Mouse (Mus musculus) T-helper 2 cell (primary cell): Measurements from ENCODE around the gene Sebox.

Experiments
- in situ Hi-C: fragments of 300-600 bp; cut with MboI, MseI; formaldehyde crosslinking; loops from one replicate; pipeline ENCODE4 v1.15.1; 2025; ENCODE audit warnings: high pct_unique_total_duplicates

The Sebox gene

DNA sequence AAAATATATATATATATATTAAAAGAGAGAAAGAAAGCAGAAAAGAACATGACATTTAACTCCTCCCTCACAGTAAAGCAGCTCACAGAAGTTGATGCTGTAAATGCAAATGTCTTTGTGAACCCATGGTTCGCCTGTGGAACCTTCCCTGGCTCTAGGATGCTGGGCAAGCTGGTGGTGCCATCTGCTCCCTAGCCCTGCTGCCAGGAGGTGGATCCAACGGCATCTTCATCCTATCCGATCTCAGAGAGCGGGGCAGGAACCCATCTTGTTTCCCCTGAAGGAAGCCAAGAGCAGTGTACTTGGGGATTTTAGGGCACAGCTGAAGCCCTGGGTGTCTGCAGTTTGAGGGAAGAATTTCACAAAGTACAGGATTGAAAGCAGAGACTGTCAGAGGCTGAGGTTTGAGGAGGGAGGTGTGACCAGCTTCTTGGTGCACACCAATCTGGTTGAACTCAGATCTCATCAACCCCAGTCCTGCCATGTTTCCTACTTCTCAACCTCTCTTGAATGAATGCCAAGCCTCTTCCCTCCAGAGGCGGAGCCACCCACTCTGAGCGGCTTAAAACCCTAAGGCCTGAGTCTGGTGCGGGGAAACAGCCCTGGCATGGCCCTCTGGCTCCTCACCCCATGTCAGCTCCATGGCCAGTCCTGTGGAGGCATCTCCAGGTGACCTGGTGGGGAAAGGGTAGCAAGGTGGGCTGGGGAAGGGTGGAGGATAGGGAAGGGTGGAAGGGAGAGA lies at the start of gene Sebox:
Gene Sebox, plus strand, starts transcription at position 539 of the 742 bp plus-strand sequence.
- in situ Hi-C loops, result no loop called here

DNA sequence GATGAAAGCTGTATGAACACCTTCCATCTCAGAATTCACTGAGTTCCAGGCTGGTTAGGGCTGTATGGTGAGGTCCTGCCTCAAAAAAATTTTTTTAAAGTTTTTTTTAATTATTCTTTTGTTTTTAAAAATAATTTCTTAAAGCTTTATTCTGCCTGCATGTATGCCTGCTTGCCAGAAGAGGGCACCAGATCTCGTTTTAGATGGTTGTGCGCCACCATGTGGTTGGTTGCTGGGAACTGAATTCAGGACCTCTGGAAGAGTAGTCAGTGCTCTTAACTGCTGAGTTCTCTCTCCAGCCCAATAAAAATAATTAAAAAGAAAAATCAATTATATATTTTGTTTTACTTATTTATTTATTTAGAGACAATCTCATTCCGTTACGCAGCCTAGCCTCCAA lies 49.6 kb upstream of the Sebox start:
- in situ Hi-C loops, result no loop called here

- in situ Hi-C loops, result no loop called here
Measured at GRCm38 (mm10) chr11:78454276-78454675, 49.0 kb upstream of the Sebox start.

DNA sequence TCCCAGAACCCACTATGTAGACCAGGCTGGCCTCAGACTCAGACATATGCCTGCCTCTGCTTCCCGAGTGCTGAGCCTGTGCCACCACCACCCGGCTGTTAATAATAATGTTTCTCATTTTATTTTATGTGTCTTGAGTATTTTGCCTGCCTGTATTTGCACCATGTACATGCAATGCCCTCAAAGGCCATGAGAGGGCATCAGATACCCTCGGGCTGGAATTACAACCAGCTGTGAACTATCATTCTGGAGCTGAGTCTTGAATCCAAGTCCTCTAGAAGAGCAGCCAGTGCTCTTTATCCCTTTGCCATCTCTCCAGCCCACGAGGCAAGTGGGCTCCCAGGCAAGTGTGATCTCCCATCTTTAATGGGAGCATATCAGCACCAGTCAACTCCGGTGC lies 47.9 kb upstream of the Sebox start:
- in situ Hi-C loops, result no loop called here

DNA sequence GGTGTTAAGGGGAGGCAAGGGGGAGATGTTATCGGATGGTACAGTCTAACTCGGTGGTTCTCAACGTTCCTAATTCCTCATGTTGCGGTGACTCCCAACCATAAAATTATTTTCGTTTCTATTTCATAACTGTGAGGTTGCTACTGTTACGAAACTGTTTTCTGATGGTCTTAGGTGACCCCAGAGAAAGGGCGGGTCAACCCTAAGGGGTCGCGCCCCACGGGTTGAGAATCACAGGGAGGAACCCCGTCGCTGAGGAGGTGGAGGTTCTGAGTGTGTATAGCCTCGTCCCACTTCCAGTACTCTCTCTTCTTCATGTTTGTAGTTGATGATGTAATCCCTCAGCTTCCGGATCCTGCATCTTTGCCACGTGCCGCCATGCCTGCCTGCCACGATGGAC lies 44.5 kb upstream of the Sebox start:
- in situ Hi-C loops, result no loop called here

DNA sequence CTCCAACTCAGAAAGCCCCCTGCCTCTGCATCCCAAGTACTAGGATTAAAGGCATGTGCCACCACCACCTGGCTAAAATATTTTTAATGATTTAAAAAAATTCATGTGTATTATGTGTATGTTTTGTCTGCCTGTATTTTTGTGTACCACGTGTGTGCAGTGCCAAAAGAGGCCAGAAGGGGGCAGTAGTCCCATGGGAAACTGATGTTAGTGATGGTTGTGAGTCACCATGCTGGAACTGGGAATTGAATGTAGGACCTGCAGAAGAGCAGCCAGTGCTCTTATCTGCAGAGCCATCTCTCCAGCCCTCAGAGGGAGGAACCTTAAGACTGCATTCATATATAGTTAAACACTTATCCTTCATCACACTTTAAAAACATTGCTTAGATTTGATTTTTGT lies 41.4 kb upstream of the Sebox start:
- in situ Hi-C loops, result no loop called here

- in situ Hi-C loops, result no loop called here
Measured at GRCm38 (mm10) chr11:78462669-78463068, 40.6 kb upstream of the Sebox start.

- in situ Hi-C loops, result no loop called here
Measured at GRCm38 (mm10) chr11:78463286-78464036, 39.8 kb upstream of the Sebox start.

DNA sequence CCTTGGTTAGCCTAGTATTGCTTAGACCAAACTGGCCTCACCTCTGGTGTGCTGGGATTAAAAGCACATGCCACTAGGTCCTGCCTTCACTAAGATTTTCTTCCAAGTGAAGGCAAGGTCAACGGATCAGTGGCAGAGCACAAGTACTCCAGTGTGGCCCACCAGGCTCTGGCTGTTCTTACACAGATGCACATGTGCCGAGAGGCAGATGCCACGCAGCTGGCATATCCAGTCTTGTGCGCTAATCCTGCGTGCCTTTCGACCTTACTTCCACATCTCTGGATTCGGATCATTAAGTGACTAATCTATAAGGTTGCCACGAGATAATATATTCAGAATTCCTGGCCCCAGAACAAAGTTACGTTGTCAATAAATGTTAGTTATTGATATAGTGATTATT lies 38.1 kb upstream of the Sebox start:
- in situ Hi-C loops, result no loop called here

DNA sequence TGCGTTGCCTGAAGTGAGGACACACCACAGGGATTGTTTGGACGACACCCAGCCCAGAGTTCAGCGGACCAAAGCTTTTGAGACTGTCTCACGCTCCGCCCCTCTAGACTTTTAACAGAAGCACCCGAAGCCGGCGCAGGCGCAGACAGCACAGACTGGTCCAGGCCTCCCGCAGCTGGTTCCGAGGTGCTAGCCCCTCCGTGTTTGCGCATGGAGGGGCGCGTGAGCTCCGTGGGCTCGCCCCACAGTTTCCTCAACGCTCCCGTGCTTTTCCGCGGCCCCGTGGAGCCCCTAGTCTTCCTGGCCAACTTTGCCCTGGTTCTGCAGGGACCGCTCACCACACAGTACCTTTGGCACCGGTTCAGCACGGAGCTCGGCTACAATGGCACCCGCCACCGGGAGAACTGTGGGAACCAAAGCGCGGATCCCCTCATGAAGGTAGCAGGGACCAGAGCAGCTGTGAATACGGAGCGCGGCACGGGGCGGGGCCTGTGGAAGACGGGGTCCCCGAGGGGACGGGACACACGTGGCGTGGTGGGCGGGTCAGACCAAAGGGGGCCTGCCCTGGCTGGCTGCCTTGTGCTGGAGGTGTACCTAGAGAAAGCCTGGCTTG lies 37.6 kb upstream of the Sebox start, which contains the start of gene Slc46a1:
Gene Slc46a1, plus strand, starts transcription at position 130 of the 613 bp plus-strand sequence.
- in situ Hi-C loops, result no loop called here

GRCm38 (mm10) chr11:78466242-78466912 lies 36.9 kb upstream of the Sebox start:
- in situ Hi-C loops, result no loop called here

DNA sequence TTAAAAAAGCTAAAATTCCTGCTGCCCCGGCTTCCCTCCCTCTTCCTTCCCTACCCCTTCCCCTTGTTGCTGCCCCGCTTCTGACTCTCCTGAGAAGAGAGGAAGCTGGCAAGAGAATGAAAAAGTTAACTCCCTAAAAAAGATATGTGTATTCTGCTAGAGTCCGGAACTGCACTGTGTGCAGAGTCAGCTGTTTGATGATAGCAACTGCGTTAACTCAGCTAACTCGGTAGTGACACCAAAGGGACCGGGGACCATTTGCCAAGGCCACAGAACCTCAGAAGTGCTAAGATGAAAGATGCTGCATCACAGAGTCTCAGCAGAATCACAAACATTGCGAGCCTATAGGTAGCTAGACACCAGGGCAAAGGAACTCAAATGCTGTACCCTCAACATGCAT lies 35.7 kb upstream of the Sebox start:
- in situ Hi-C loops, result no loop called here

GRCm38 (mm10) chr11:78467932-78468331 lies 35.3 kb upstream of the Sebox start:
- in situ Hi-C loops, result no loop called here

DNA sequence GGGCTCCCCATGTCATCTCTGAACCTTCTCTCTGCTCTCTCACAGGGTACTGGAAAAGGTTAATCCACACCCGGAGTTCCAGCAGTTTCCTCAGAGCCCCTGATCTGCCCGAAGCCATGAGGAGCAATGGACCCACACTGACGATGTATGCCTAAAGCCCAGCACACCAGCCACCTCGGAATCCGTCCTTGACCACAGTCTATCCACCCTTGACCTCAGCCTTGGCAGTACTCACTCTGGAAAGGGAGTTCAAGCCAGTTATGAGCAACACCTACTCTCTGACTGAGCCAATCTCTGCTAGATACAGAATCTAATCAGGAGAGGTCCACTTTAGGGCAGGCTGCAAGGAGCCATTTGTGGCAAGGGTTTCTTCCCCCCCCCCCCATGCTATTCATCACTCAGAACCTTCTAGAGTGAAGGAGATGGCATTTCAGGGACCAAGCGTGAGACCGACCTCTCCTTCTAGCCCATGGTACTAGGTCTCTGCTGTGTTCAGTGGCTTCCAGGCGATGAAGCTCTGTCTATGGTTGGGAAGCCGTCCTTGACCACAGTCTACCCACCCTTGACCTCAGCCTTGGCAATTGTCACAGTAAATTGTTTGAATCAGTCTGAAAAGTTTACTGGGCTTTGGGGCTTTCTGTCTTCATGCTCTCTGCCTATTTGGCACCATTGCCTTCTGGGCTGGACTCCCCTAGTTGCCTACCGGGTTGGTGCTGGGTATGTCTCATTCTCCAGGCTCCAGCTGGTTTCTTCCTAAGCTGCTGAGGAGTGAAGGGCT lies 31.7 kb upstream of the Sebox start:
- in situ Hi-C loops, result no loop called here

- in situ Hi-C loops, result no loop called here
Measured at GRCm38 (mm10) chr11:78475289-78475688, 28.0 kb upstream of the Sebox start.

DNA sequence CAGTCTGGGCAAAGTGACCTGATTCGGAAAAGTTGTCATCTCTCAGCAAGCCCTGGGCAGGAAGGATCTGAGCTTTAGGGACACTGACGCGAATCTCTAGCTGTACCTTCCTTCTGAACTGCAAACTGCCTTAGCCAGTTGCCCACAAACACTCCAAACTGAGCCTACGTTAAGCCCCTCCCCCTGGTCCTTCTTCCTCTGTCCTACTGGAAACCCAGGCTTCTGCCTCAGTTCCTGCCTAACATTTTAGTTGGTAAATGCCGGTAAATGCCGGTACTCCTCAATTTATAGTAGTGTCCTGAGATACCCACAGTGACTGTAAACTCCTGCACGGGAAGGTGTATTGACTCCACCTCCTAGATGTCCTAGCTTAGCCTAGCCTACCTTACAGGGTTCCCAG lies 19.6 kb upstream of the Sebox start:
- in situ Hi-C loops, result no loop called here

DNA sequence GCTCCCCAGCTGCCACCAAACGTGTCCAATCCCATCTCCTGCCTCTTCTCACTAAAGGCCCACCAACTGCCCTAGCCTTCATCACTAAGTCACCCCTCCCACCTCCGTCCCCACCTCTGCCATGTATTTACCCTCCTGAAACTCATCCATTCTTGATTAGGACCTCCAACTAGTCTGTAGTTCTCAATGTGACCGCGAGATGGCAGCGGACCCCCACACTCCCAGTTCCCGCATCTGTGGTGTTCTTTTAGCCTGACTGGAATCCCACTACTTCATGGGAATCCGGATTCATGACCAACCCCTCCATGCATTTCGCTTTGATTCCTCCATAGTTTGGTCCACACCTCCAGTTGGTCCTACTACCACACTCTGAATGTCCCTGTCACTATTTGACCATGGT lies 15.1 kb upstream of the Sebox start:
- in situ Hi-C loops, result no loop called here

GRCm38 (mm10) chr11:78490781-78491241 lies 12.4 kb upstream of the Sebox start:
- in situ Hi-C loops, result no loop called here

DNA sequence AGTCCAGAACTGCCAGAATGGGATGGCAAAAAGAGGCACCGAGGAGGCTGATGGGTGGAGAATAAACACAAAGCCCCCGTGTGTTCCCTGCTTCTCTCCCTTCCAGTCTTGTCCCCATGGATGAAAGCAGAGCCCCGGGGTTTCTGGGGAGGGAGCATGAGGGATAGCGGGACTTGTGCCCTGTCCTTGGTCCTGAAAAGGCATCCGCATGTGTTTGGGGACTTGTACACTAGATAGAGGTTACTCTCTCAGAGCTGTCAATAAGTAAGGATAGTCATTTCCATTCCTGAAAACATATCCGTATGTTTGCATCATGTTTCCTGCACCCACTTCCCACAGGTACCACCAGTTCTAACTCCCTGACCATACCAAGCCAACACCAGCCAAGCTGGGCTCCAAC lies 7.3 kb upstream of the Sebox start:
- in situ Hi-C loops, result no loop called here

DNA sequence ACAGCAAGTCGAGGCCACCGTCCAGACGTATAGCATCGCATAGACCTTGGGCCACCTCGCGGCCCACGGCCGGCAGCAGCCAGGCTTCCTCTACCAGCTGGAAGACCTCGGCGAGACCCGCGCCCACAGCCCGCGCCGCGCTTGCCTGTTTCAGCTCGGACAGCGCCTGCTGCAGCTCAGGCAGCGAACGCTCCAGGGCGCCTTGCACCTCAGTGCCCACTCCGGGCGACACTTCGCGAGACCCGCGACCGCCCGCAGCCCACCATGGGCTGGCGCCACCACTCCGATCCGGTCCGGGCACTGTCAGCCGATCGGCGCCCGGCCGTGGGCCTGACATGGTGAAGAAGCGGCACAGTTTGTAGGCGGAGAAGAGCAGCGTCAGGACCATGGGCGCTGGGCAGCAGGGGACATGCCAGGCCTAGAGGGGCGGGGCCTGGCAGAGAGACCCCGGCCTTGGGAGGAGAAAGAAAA lies 6.1 kb upstream of the Sebox start:
- in situ Hi-C loops, result no loop called here
